Mouse (Mus musculus) MEL (cell line): Measurements from ENCODE around the gene Ssh2.

Experiments used
- CHD2 ChIP-seq: IDR thresholded peaks from 2 replicates; pipeline ENCODE4 v1.6.1; 2011; ENCODE audit warnings: low read length, improper control_type of control experiment
- CTCF ChIP-seq, 3 experiments: IDR thresholded peaks in 2 of 3; conservative IDR thresholded peaks in 1 of 3; 2 replicates each; pipeline ENCODE4 v1.5.1; 2011 to 2012; ENCODE audit warnings: low read length in 3 of 3, low read depth in 2 of 3, mild to moderate bottlenecking in 2 of 3, improper control_type of control experiment in 1 of 3, inconsistent platforms in 1 of 3, mixed read lengths in 1 of 3, moderate library complexity in 1 of 3; ENCODE audit not compliant: control insufficient read depth in 1 of 3, insufficient read depth in 1 of 3, poor library complexity in 1 of 3, severe bottlenecking in 1 of 3
- EP300 ChIP-seq, 2 experiments: IDR thresholded peaks; 2 replicates each; pipeline ENCODE4 v1.6.1; 2011; ENCODE audit warnings: improper control_type of control experiment in 2 of 2, low read length in 2 of 2, low read depth in 1 of 2, mild to moderate bottlenecking in 1 of 2
- ETS1 ChIP-seq: IDR thresholded peaks from 2 replicates; pipeline ENCODE4 v1.6.1; 2012; ENCODE audit warnings: low read depth, mild to moderate bottlenecking, inconsistent platforms, low read length, improper control_type of control experiment, moderate library complexity
- MXI1 ChIP-seq: IDR thresholded peaks from 2 replicates; pipeline ENCODE4 v1.6.1; 2011; ENCODE audit warnings: mild to moderate bottlenecking, low read depth, low read length, improper control_type of control experiment
- MYB ChIP-seq: IDR thresholded peaks from 2 replicates; pipeline ENCODE4 v1.6.1; 2011; ENCODE audit warnings: mild to moderate bottlenecking, low read depth, low read length, improper control_type of control experiment
- RCOR1 ChIP-seq: IDR thresholded peaks from 2 replicates; pipeline ENCODE4 v1.6.1; 2012; ENCODE audit warnings: low read depth, mild to moderate bottlenecking, inconsistent platforms, low read length, improper control_type of control experiment
- TAL1 ChIP-seq: IDR thresholded peaks from 2 replicates; pipeline ENCODE4 v1.6.1; 2012; ENCODE audit warnings: mild to moderate bottlenecking, inconsistent platforms, low read length, moderate library complexity, mixed read lengths
- TBP ChIP-seq: IDR thresholded peaks from 2 replicates; pipeline ENCODE4 v1.8.0; 2011; ENCODE audit warnings: low read depth, low read length, improper control_type of control experiment
- UBTF ChIP-seq: IDR thresholded peaks from 2 replicates; pipeline ENCODE4 v1.6.1; 2012; ENCODE audit warnings: low read depth, mild to moderate bottlenecking, inconsistent platforms, low read length, improper control_type of control experiment, moderate library complexity, borderline replicate concordance; ENCODE audit not compliant: insufficient read depth

DNA sequence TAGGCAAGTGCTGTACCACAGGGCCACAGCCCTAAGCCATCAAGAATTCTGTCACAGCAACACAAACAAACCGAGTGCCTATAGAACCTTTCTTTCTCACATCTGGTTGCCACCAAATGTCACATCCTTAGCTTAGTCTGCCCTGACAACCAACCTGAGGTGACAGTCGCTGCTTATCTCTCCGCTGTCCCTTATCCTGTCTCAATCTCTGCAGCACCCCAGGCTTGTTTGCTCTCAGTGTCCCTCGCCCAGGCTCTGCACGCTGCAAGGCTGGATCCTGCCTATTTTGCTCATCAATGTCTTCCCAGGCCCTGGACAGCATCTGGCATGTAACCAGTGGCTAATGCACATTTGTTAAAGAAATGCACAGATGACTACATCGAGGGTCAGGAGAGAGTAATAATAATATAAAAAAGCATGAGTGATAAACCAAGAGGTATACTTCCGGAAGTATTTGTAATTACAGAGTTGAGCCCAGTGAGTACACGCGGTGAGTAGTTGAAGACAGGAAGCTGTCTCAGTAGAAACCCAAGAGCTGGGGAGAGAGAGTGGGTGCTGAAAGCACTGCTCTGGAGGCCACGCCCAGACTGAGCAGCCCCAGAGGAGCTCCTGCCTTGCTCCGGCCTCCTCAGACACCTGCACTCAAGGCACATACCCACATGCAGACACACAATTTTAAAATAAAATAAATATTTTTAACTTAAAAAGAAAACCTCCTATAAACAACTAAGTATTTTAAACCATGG is 267.6 kb downstream of the Ssh2 start:
- TF ChIP-seq RCOR1 (no peak), MXI1 (no peak), ETS1 (no peak), CTCF (IDR thresholded peaks at IDR 0.05 in 2 of 3, conservative IDR thresholded peaks at IDR 0.05 in 1 of 3; ENCODE audit: control insufficient read depth in 1 of 3, insufficient read depth in 1 of 3, low read depth in 2 of 3, low read length in 3 of 3, poor library complexity in 1 of 3, severe bottlenecking in 1 of 3) (no peak), MYB (no peak), TBP (no peak), EP300 (IDR thresholded peaks at IDR 0.05; ENCODE audit: low read depth in 1 of 2, low read length in 2 of 2) (no peak), UBTF (no peak), CHD2 (no peak), TAL1 (no peak)
